Mouse (Mus musculus) hindbrain, embryonic 11.5 days (tissue): Measurements from ENCODE around the gene Lrrc8b. TPM values are rescaled to one million over a fixed set of nuclear protein-coding genes. Genes with fewer than 3 reads are reported as not detected.
A peak's percentile ranks its signal among the peaks of the same experiment; 100 is the strongest.

Source experiments
- ATAC-seq: fragments of 200-750 bp; cut with Nextera tagmentation; 2 replicates; pipeline ENCODE4 v1.8.0; 2017; ENCODE audit warnings: mild to moderate bottlenecking, moderate TSS enrichment, moderate library complexity; ENCODE audit not compliant: low FRiP score
- DNase-seq: peaks from one replicate; pipeline ENCODE4 v3.0.0-alpha.2; 2015; ENCODE audit warnings: low spot score
- H3K27ac ChIP-seq: fragments of 300-500 bp; sonication (generic); 2 replicates; pipeline ENCODE4 v1.5.1; 2014; ENCODE audit warnings: mild to moderate bottlenecking, low read depth, low read length
- H3K27me3 ChIP-seq: fragments of 300-500 bp; sonication (generic); 2 replicates; pipeline ENCODE4 v1.6.1; 2014; ENCODE audit warnings: mild to moderate bottlenecking, low read length, moderate library complexity, mixed read lengths; ENCODE audit not compliant: control insufficient read depth, insufficient read depth
- H3K36me3 ChIP-seq: fragments of 300-500 bp; sonication (generic); 2 replicates; pipeline ENCODE4 v1.6.1; 2014; ENCODE audit warnings: mild to moderate bottlenecking, low read length, moderate library complexity, mixed read lengths; ENCODE audit not compliant: control insufficient read depth, insufficient read depth
- H3K4me1 ChIP-seq: fragments of 300-500 bp; sonication (generic); replicated peaks from 2 replicates; pipeline ENCODE4 v1.6.1; 2014; ENCODE audit warnings: low read length, mixed read lengths; ENCODE audit not compliant: control insufficient read depth, insufficient read depth
- H3K4me2 ChIP-seq: fragments of 300-500 bp; sonication (generic); replicated peaks from 2 replicates; pipeline ENCODE4 v1.6.1; 2014; ENCODE audit warnings: mild to moderate bottlenecking, low read depth, low read length
- H3K4me3 ChIP-seq: fragments of 300-500 bp; sonication (generic); 2 replicates; pipeline ENCODE4 v1.5.1; 2014; ENCODE audit warnings: low read depth, low read length
- H3K9ac ChIP-seq: fragments of 300-500 bp; sonication (generic); 2 replicates; pipeline ENCODE4 v1.6.1; 2014; ENCODE audit warnings: low read depth, low read length
- H3K9me3 ChIP-seq: fragments of 300-500 bp; sonication (generic); 2 replicates; pipeline ENCODE4 v1.6.1; 2016; ENCODE audit warnings: low read length; ENCODE audit not compliant: control insufficient read depth
- WGBS: fragments of 180-500 bp; shearing (Covaris S2); extraction: QIAGEN DNeasy Blood & Tissue Kit; methylation state at CpG from one replicate; pipeline ENCODE4 v1.1.7; 2014; 5-methylcytosine and 5-hydroxymethylcytosine counted together
- polyA plus RNA-seq: library from polyadenylated mRNA; unstranded; fragments of >200 nt; fragmentation: Nextera tagmentation; extraction: Ambion mirVana; gene quantifications from 2 replicates; pipeline ENCODE4 v1.2.1, GENCODE M21; 2014

Lrrc8b gene
- polyA plus RNA-seq, 1 experiment from 2014 or later: 10.5 TPM

GRCm38 (mm10) chr5:105415951-105416675 lies 538 bp downstream of the Lrrc8b start:
- Histone ChIP-seq H3K9me3 (no peaks in the 10 kb centered on the region), H3K36me3 (no peaks in the 10 kb centered on the region), H3K27ac (peak overlapping the region; percentile 70), H3K27me3 (no peaks in the 10 kb centered on the region), H3K9ac (peak overlapping the region; percentile 96), H3K4me3 (peak overlapping the region; percentile 85), H3K4me1 (0 out of 2 replicates have a peak, but pooled peaks cover 2% of the 10 kb centered on the region), H3K4me2 (peak overlapping the region; percentile 93)
- DNase-seq (peak; percentile 45), ATAC-seq (peak; percentile 73)
- WGBS: 5% methylated on average over 18 of the region's 36 CpGs

- no peak overlapping the region for H3K27ac ChIP-seq
- no peaks in the 10 kb centered on the region for H3K9me3 ChIP-seq
- H3K9ac ChIP-seq: no peak overlapping the region
- WGBS: 81% methylated on average over 8 of the region's 8 CpGs
- H3K27me3 ChIP-seq: no peaks in the 10 kb centered on the region
- no peak overlapping the region for H3K4me3 ChIP-seq
- H3K4me1 ChIP-seq: 0 out of 2 replicates have a peak, but pooled peaks cover 2% of the 10 kb centered on the region
- H3K4me2 ChIP-seq: no peak overlapping the region
- ATAC-seq (no peak), DNase-seq (no peak)
- no peaks in the 10 kb centered on the region for H3K36me3 ChIP-seq
These were observed 1.6 kb downstream of the Lrrc8b start for GRCm38 (mm10) chr5:105417217-105417616.

- 0 out of 2 replicates have a peak, but pooled peaks cover 2% of the 10 kb centered on the region for H3K4me1 ChIP-seq
- ATAC-seq (no peak), DNase-seq (no peak)
- no peaks in the 10 kb centered on the region for H3K9me3 ChIP-seq
- H3K36me3 ChIP-seq: no peaks in the 10 kb centered on the region
- WGBS: 87% methylated on average over 7 of the region's 7 CpGs
- H3K27me3 ChIP-seq: no peaks in the 10 kb centered on the region
- H3K9ac ChIP-seq: no peak overlapping the region
- no peak overlapping the region for H3K4me2 ChIP-seq
- H3K4me3 ChIP-seq: no peak overlapping the region
- no peak overlapping the region for H3K27ac ChIP-seq
These were observed 2.8 kb downstream of the Lrrc8b start for GRCm38 (mm10) chr5:105418364-105418763.

GRCm38 (mm10) chr5:105418851-105419250 lies 3.3 kb downstream of the Lrrc8b start:
- H3K9ac ChIP-seq: no peak overlapping the region
- H3K4me2 ChIP-seq: no peak overlapping the region
- H3K36me3 ChIP-seq: no peaks in the 10 kb centered on the region
- ATAC-seq (no peak), DNase-seq (no peak)
- no peak overlapping the region for H3K4me3 ChIP-seq
- no peak overlapping the region for H3K27ac ChIP-seq
- H3K9me3 ChIP-seq: no peaks in the 10 kb centered on the region
- H3K27me3 ChIP-seq: no peaks in the 10 kb centered on the region
- WGBS: 92% methylated on average over 5 of the region's 5 CpGs
- H3K4me1 ChIP-seq: 0 out of 2 replicates have a peak, but pooled peaks cover 2% of the 10 kb centered on the region

- H3K27me3 ChIP-seq: no peaks in the 10 kb centered on the region
- ATAC-seq (no peak), DNase-seq (no peak)
- H3K4me1 ChIP-seq: no peaks in the 10 kb centered on the region
- no peaks in the 10 kb centered on the region for H3K9me3 ChIP-seq
- 90% methylated on average over 2 of the region's 2 CpGs for WGBS
- no peak overlapping the region for H3K27ac ChIP-seq
- H3K4me2 ChIP-seq: no peak overlapping the region
- no peak overlapping the region for H3K4me3 ChIP-seq
- H3K9ac ChIP-seq: no peak overlapping the region
- H3K36me3 ChIP-seq: no peaks in the 10 kb centered on the region
These were observed 10.0 kb downstream of the Lrrc8b start for GRCm38 (mm10) chr5:105425587-105425986.

GRCm38 (mm10) chr5:105427326-105427725 lies 11.8 kb downstream of the Lrrc8b start:
- H3K4me2 ChIP-seq: no peak overlapping the region
- no peaks in the 10 kb centered on the region for H3K9me3 ChIP-seq
- WGBS: 76% methylated on average over 7 of the region's 7 CpGs
- DNase-seq (no peak), ATAC-seq (no peak)
- H3K36me3 ChIP-seq: no peaks in the 10 kb centered on the region
- H3K4me3 ChIP-seq: no peak overlapping the region
- no peak overlapping the region for H3K27ac ChIP-seq
- no peaks in the 10 kb centered on the region for H3K27me3 ChIP-seq
- H3K9ac ChIP-seq: no peak overlapping the region
- no peaks in the 10 kb centered on the region for H3K4me1 ChIP-seq

- H3K9ac ChIP-seq: no peak overlapping the region
- 87% methylated on average over 12 of the region's 12 CpGs for WGBS
- no peak for ATAC-seq
- H3K9me3 ChIP-seq: no peaks in the 10 kb centered on the region
- no peak overlapping the region for H3K27ac ChIP-seq
- no peak overlapping the region for H3K4me3 ChIP-seq
- no peak for DNase-seq
- no peak overlapping the region for H3K4me2 ChIP-seq
- H3K4me1 ChIP-seq: no peaks in the 10 kb centered on the region
- no peaks in the 10 kb centered on the region for H3K36me3 ChIP-seq
- H3K27me3 ChIP-seq: no peaks in the 10 kb centered on the region
These were observed 12.8 kb downstream of the Lrrc8b start for GRCm38 (mm10) chr5:105428265-105428974.

- ATAC-seq: no peak
- WGBS: 91% methylated on average over 8 of the region's 8 CpGs
- H3K4me1 ChIP-seq: no peaks in the 10 kb centered on the region
These were observed 14.6 kb downstream of the Lrrc8b start for GRCm38 (mm10) chr5:105430148-105430547.

GRCm38 (mm10) chr5:105439608-105440007 lies 24.0 kb downstream of the Lrrc8b start:
- Histone ChIP-seq H3K27ac (no peak overlapping the region), H3K27me3 (no peaks in the 10 kb centered on the region), H3K9ac (no peak overlapping the region), H3K4me2 (no peak overlapping the region), H3K4me3 (no peak overlapping the region), H3K9me3 (no peaks in the 10 kb centered on the region), H3K36me3 (no peaks in the 10 kb centered on the region), H3K4me1 (no peaks in the 10 kb centered on the region)
- ATAC-seq (no peak), DNase-seq (no peak)
- WGBS: 82% methylated on average over 5 of the region's 5 CpGs

More at GRCm38 (mm10) chr5:105430148-105430547, 14.6 kb downstream of the Lrrc8b start:
- no peak overlapping the region for H3K4me3 ChIP-seq
- H3K9ac ChIP-seq: no peak overlapping the region
- no peak overlapping the region for H3K4me2 ChIP-seq
- H3K9me3 ChIP-seq: no peaks in the 10 kb centered on the region
- no peak for DNase-seq
- no peaks in the 10 kb centered on the region for H3K27me3 ChIP-seq
- H3K27ac ChIP-seq: no peak overlapping the region
- no peaks in the 10 kb centered on the region for H3K36me3 ChIP-seq
